20 mouse cellular contexts compared by ENCODE assay signal in genomic region chr15:96098821-96099220, GRCm38 (mm10).
"Had no signal": no experiment of that assay in that cellular context is flagged by ENCODE, and none has a peak within 500 bp of the region (broad histone marks: within the 10 kb centered on the region; RNA-seq: fewer than 3 reads in every experiment).

No protein-coding gene starts in this region.

- H3K36me3 ChIP-seq: limb, embryonic 10.5 days; limb, embryonic 13.5 days; liver, embryonic 12.5 days; liver, embryonic 15.5 days; lung, embryonic 15.5 days; midbrain, embryonic 10.5 days; midbrain, embryonic 13.5 days; neural tube, embryonic 13.5 days had no signal

- ATAC-seq: liver, embryonic 12.5 days; midbrain, embryonic 13.5 days; midbrain, embryonic 16.5 days had no signal

- H3K4me2 ChIP-seq: limb, embryonic 13.5 days; liver, embryonic 12.5 days; liver, embryonic 15.5 days; lung, embryonic 15.5 days; midbrain, embryonic 13.5 days; neural tube, embryonic 13.5 days had no signal

- H3K27ac ChIP-seq: limb, embryonic 10.5 days; limb, embryonic 13.5 days; liver, embryonic 12.5 days; liver, embryonic 15.5 days; lung, embryonic 15.5 days; midbrain, embryonic 10.5 days; midbrain, embryonic 13.5 days; neural tube, embryonic 13.5 days had no signal

- H3K9ac ChIP-seq: limb, embryonic 13.5 days; liver, embryonic 12.5 days; liver, embryonic 15.5 days; lung, embryonic 15.5 days; midbrain, embryonic 13.5 days; neural tube, embryonic 13.5 days had no signal

- H3K9me3 ChIP-seq: limb, embryonic 10.5 days; liver, embryonic 12.5 days; liver, embryonic 15.5 days; lung, embryonic 15.5 days; midbrain, embryonic 10.5 days; midbrain, embryonic 13.5 days; neural tube, embryonic 13.5 days had no signal

- H3K27me3 ChIP-seq: limb, embryonic 13.5 days; liver, embryonic 12.5 days; liver, embryonic 15.5 days; lung, embryonic 15.5 days; megakaryocyte, embryonic 14.5 days; midbrain, embryonic 13.5 days; neural tube, embryonic 13.5 days had no signal

- H3K4me1 ChIP-seq: liver, embryonic 12.5 days; liver, embryonic 15.5 days; lung, embryonic 15.5 days; megakaryocyte, embryonic 14.5 days had no signal

- H3K4me3 ChIP-seq: limb, embryonic 10.5 days; limb, embryonic 13.5 days; liver, embryonic 12.5 days; liver, embryonic 15.5 days; lung, embryonic 15.5 days; megakaryocyte, embryonic 14.5 days; midbrain, embryonic 10.5 days; midbrain, embryonic 13.5 days; myocyte; neural tube, embryonic 13.5 days had no signal

- DNase-seq: kidney, postnatal 36 days; liver; lung, adult 18-20 months; lung, postnatal 10 days; lung, postnatal 36 days; retina, postnatal 1 day; right cerebral cortex, postnatal 25 days; thymus, adult 18-20 months; thymus, postnatal 36 days had no signal
